Mouse (Mus musculus) hindbrain, embryonic 13.5 days (tissue): ENCODE data around the gene Dnase2a. TPM values are rescaled to one million over a fixed set of nuclear protein-coding genes. Genes with fewer than 3 reads are reported as not detected.

Experiments
- ATAC-seq: fragments of 200-750 bp; cut with Nextera tagmentation; 2 replicates; pipeline ENCODE4 v1.8.0; 2017; ENCODE audit warnings: moderate TSS enrichment; ENCODE audit not compliant: low FRiP score
- H3K27ac ChIP-seq: fragments of 300-500 bp; sonication (generic); 2 replicates; pipeline ENCODE4 v1.5.1; 2015; ENCODE audit warnings: inconsistent platforms, mild to moderate bottlenecking, moderate library complexity
- H3K27me3 ChIP-seq: fragments of 300-500 bp; sonication (generic); 2 replicates; pipeline ENCODE4 v1.6.1; 2015; ENCODE audit warnings: mild to moderate bottlenecking, inconsistent platforms
- H3K36me3 ChIP-seq: fragments of 300-500 bp; sonication (generic); 2 replicates; pipeline ENCODE4 v1.6.1; 2015; ENCODE audit warnings: mild to moderate bottlenecking, inconsistent platforms
- H3K4me1 ChIP-seq: fragments of 300-500 bp; sonication (generic); replicated peaks from 2 replicates; pipeline ENCODE4 v1.6.1; 2015; ENCODE audit warnings: inconsistent platforms
- H3K4me2 ChIP-seq: fragments of 300-500 bp; sonication (generic); 2 replicates; pipeline ENCODE4 v1.6.1; 2015; ENCODE audit warnings: inconsistent platforms, mild to moderate bottlenecking, moderate library complexity
- H3K4me3 ChIP-seq: fragments of 300-500 bp; sonication (generic); 2 replicates; pipeline ENCODE4 v1.5.1; 2015; ENCODE audit warnings: mild to moderate bottlenecking, inconsistent platforms
- H3K9ac ChIP-seq: fragments of 300-500 bp; sonication (generic); 2 replicates; pipeline ENCODE4 v1.6.1; 2015; ENCODE audit warnings: mild to moderate bottlenecking, inconsistent platforms
- H3K9me3 ChIP-seq: fragments of 300-500 bp; sonication (generic); 2 replicates; pipeline ENCODE4 v1.6.1; 2016; ENCODE audit warnings: inconsistent platforms
- WGBS: fragments of 180-500 bp; shearing (Covaris S2); methylation state at CpG from one replicate; pipeline ENCODE4 v1.1.7; 2015; 5-methylcytosine and 5-hydroxymethylcytosine counted together
- polyA plus RNA-seq: library from polyadenylated mRNA; unstranded; fragments of >200 nt; fragmentation: Nextera tagmentation; extraction: Ambion mirVana; gene quantifications from 2 replicates; pipeline ENCODE4 v1.2.1, GENCODE M21; 2015

The Dnase2a gene
- polyA plus RNA-seq, 1 experiment from 2014 or later, result 5.8 TPM

GRCm38 (mm10) chr8:84945235-84945632, 36.9 kb downstream of the Dnase2a start:
- H3K9me3 ChIP-seq, result no peaks in the 10 kb centered on the region
- H3K4me2 ChIP-seq, result peak overlapping the region; percentile 80
- H3K36me3 ChIP-seq, result no peaks in the 10 kb centered on the region
- H3K9ac ChIP-seq, result peak overlapping the region; percentile 82
- ATAC-seq, result peak; percentile 67
- peaks cover 72% of the 10 kb centered on the region for H3K27me3 ChIP-seq
- H3K4me3 ChIP-seq, result peak overlapping the region; percentile 63
- peaks cover 35% of the 10 kb centered on the region for H3K4me1 ChIP-seq
- H3K27ac ChIP-seq, result peak overlapping the region; percentile 79
- WGBS, result 3% methylated on average over 11 of the region's 11 CpGs

GRCm38 (mm10) chr8:84945633-84946527, 37.5 kb downstream of the Dnase2a start:
- Histone ChIP-seq H3K9me3 (no peaks in the 10 kb centered on the region), H3K4me1 (peaks cover 35% of the 10 kb centered on the region), H3K4me3 (peak overlapping the region; percentile 63), H3K27me3 (peaks cover 74% of the 10 kb centered on the region), H3K4me2 (peak overlapping the region; percentile 80), H3K36me3 (no peaks in the 10 kb centered on the region), H3K27ac (peak overlapping the region; percentile 79), H3K9ac (peak overlapping the region; percentile 82)
- peak; percentile 58 for ATAC-seq
- 1% methylated on average over 37 of the region's 67 CpGs for WGBS

GRCm38 (mm10) chr8:84946528-84947240, 38.3 kb downstream of the Dnase2a start, which contains the start of gene Rtbdn:
Gene Rtbdn, plus strand, starts transcription at chr8:84946991.
- Histone ChIP-seq H3K4me1 (peaks cover 35% of the 10 kb centered on the region), H3K4me3 (peak within 1 kb of the TSS; percentile 63), H3K27ac (peak within 1 kb of the TSS; percentile 79), H3K27me3 (peaks cover 77% of the 10 kb centered on the region), H3K36me3 (no peaks in the 10 kb centered on the region), H3K9ac (peak within 1 kb of the TSS; percentile 82), H3K4me2 (peak within 1 kb of the TSS; percentile 80), H3K9me3 (no peaks in the 10 kb centered on the region)
- ATAC-seq, result peak; percentile 40; the same call in 1 of the 2 replicates
- WGBS, result 7% methylated on average over 17 of the region's 17 CpGs

- Histone ChIP-seq H3K27ac (no peak overlapping the region), H3K9ac (0 out of 2 replicates have a peak overlapping the region, but pooled peaks have one; percentile 82), H3K4me2 (peak overlapping the region; percentile 80), H3K9me3 (no peaks in the 10 kb centered on the region), H3K4me1 (peaks cover 35% of the 10 kb centered on the region), H3K4me3 (peak overlapping the region; percentile 63), H3K27me3 (peaks cover 82% of the 10 kb centered on the region), H3K36me3 (no peaks in the 10 kb centered on the region)
- WGBS, result 21% methylated on average over 9 of the region's 9 CpGs
- ATAC-seq, result no peak
Observed at GRCm38 (mm10) chr8:84947241-84947545, 38.8 kb downstream of the Dnase2a start.

GRCm38 (mm10) chr8:84949753-84950152, 41.4 kb downstream of the Dnase2a start:
- Histone ChIP-seq H3K4me3 (no peak overlapping the region), H3K27ac (no peak overlapping the region), H3K4me2 (no peak overlapping the region), H3K9ac (no peak overlapping the region), H3K9me3 (no peaks in the 10 kb centered on the region), H3K27me3 (peaks cover 79% of the 10 kb centered on the region), H3K36me3 (no peaks in the 10 kb centered on the region), H3K4me1 (peaks cover 24% of the 10 kb centered on the region)
- 21% methylated on average over 12 of the region's 12 CpGs for WGBS
- ATAC-seq, result no peak

GRCm38 (mm10) chr8:84952612-84953255, 44.4 kb downstream of the Dnase2a start:
- H3K27ac ChIP-seq, result no peak overlapping the region
- H3K9me3 ChIP-seq, result no peaks in the 10 kb centered on the region
- ATAC-seq, result no peak
- WGBS, result 9% methylated on average over 18 of the region's 18 CpGs
- no peaks in the 10 kb centered on the region for H3K4me1 ChIP-seq
- peaks cover 6% of the 10 kb centered on the region for H3K36me3 ChIP-seq
- H3K27me3 ChIP-seq, result peaks cover 57% of the 10 kb centered on the region
- H3K4me3 ChIP-seq, result no peak overlapping the region
- no peak overlapping the region for H3K4me2 ChIP-seq
- H3K9ac ChIP-seq, result no peak overlapping the region

GRCm38 (mm10) chr8:84956768-84957167, 48.4 kb downstream of the Dnase2a start:
- Histone ChIP-seq H3K9me3 (no peaks in the 10 kb centered on the region), H3K36me3 (peaks cover 23% of the 10 kb centered on the region), H3K27me3 (peaks cover 24% of the 10 kb centered on the region), H3K4me2 (no peak overlapping the region), H3K4me3 (no peak overlapping the region), H3K9ac (no peak overlapping the region), H3K27ac (no peak overlapping the region), H3K4me1 (no peaks in the 10 kb centered on the region)
- no peak for ATAC-seq
- 54% methylated on average over 2 of the region's 2 CpGs for WGBS

GRCm38 (mm10) chr8:84959811-84960210, 51.5 kb downstream of the Dnase2a start:
- peaks cover 23% of the 10 kb centered on the region for H3K36me3 ChIP-seq
- 92% methylated on average over 7 of the region's 7 CpGs for WGBS

GRCm38 (mm10) chr8:84963952-84964351, 55.6 kb downstream of the Dnase2a start:
- no peak overlapping the region for H3K4me2 ChIP-seq
- no peaks in the 10 kb centered on the region for H3K27me3 ChIP-seq
- no peaks in the 10 kb centered on the region for H3K9me3 ChIP-seq
- ATAC-seq, result no peak
- no peak overlapping the region for H3K9ac ChIP-seq
- H3K4me1 ChIP-seq, result peaks cover 32% of the 10 kb centered on the region
- no peak overlapping the region for H3K27ac ChIP-seq
- no peak overlapping the region for H3K4me3 ChIP-seq
- WGBS, result 92% methylated on average over 4 of the region's 4 CpGs
- H3K36me3 ChIP-seq, result peaks cover 10% of the 10 kb centered on the region

More at GRCm38 (mm10) chr8:84959811-84960210, 51.5 kb downstream of the Dnase2a start:
- peaks cover under 1% of the 10 kb centered on the region for H3K4me1 ChIP-seq
- H3K9me3 ChIP-seq, result no peaks in the 10 kb centered on the region
- H3K27ac ChIP-seq, result no peak overlapping the region
- H3K9ac ChIP-seq, result no peak overlapping the region
- H3K4me2 ChIP-seq, result no peak overlapping the region
- H3K4me3 ChIP-seq, result no peak overlapping the region
- no peak for ATAC-seq
- H3K27me3 ChIP-seq, result 0 out of 2 replicates have a peak, but pooled peaks cover 2% of the 10 kb centered on the region

- Histone ChIP-seq H3K9me3 (no peaks in the 10 kb centered on the region), H3K4me1 (peaks cover 38% of the 10 kb centered on the region), H3K4me3 (peak overlapping the region; percentile 62), H3K36me3 (peaks cover 5% of the 10 kb centered on the region), H3K27ac (peak overlapping the region; percentile 70), H3K27me3 (no peaks in the 10 kb centered on the region), H3K9ac (peak overlapping the region; percentile 80), H3K4me2 (peak overlapping the region; percentile 92)
- WGBS, result under 1% methylated on average over 41 of the region's 41 CpGs
- peak; percentile 77 for ATAC-seq
Observed at GRCm38 (mm10) chr8:84965731-84966291, 57.5 kb downstream of the Dnase2a start.

- Histone ChIP-seq H3K27ac (no peak overlapping the region), H3K4me1 (peaks cover 46% of the 10 kb centered on the region), H3K9ac (no peak overlapping the region), H3K4me2 (peak overlapping the region; percentile 92), H3K9me3 (no peaks in the 10 kb centered on the region), H3K36me3 (peaks cover 10% of the 10 kb centered on the region), H3K4me3 (peak overlapping the region; percentile 62; the same call in 1 of the 2 replicates), H3K27me3 (no peaks in the 10 kb centered on the region)
- WGBS, result 58% methylated on average over 3 of the region's 3 CpGs
- ATAC-seq, result no peak
Observed at GRCm38 (mm10) chr8:84966603-84967002, 58.2 kb downstream of the Dnase2a start.
